Mouse (Mus musculus): ENCODE data around the gene Hbs1l. TPM values are rescaled to one million over a fixed set of nuclear protein-coding genes. Genes with fewer than 3 reads are reported as not detected.

Gene Hbs1l
- polyA plus RNA-seq, 1 experiment from 2014 or later, result 62.1 TPM

DNA sequence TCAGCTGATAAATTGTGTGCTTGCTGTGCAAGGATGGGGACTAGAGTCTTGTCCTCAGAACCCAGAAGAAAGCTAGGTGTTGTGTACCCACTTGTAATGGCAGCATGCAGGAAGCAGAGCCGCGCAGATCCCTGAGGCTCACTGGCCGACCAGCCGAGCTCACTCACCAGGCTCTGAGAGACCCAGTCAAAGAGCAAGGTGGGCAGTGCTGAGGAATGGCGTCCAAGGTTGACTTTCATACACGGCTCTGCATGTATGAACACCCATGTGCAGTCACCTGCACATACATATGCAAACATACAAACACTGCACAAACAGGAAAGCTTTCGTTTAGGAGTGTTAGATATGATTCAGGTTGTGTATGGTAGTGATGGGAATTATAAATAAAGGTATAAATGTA lies 69.2 kb downstream of the Hbs1l start:
- H3K36me3 ChIP-seq (ENCODE audit: insufficient read depth, low read length), result peaks cover 32% of the 10 kb centered on the region
- H3K9me3 ChIP-seq (replicated peaks; ENCODE audit: low read length), result no peaks in the 10 kb centered on the region
- no peak overlapping the region for H3K9ac ChIP-seq (ENCODE audit: low read depth, low read length)
- no peak overlapping the region for H3K4me2 ChIP-seq (ENCODE audit: low read length)
- ATAC-seq (replicated peaks; ENCODE audit: low FRiP score, low read depth) (no peak), DNase-seq (ENCODE audit: low spot score) (no peak)
- H3K4me1 ChIP-seq (replicated peaks; ENCODE audit: insufficient read depth, low read length), result no peaks in the 10 kb centered on the region
- no peaks in the 10 kb centered on the region for H3K27me3 ChIP-seq (ENCODE audit: insufficient read depth, low read length)
- WGBS, result 91% methylated on average over 7 of the region's 7 CpGs
- no peak overlapping the region for H3K4me3 ChIP-seq (replicated peaks; ENCODE audit: low read depth, low read length)
- H3K27ac ChIP-seq, result no peak overlapping the region
- TF ChIP-seq CTCF (IDR thresholded peaks at IDR 0.05; ENCODE audit: low read depth), result no peak

DNA sequence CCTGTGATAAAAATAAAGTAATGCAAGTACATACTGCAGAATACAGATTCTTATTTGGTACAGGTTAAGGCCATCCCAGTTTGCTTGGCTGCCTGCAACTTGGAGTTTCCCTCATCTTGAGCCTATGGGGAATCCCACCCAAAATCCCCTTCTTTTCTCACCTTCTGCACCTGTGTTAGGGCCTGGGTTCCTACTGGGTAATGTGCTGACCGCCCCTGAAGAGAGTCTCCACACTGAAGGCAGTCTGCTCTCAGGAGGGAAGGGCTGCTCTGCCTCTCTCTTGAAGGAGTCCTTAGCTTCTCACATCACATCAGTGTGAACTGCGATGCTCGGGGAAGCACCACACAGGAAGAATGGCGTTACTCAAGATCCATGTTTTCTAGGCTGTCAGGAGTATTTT lies 70.1 kb downstream of the Hbs1l start:
- 76% methylated on average over 4 of the region's 4 CpGs for WGBS
- TF ChIP-seq CTCF (IDR thresholded peaks at IDR 0.05; ENCODE audit: low read depth), result no peak

DNA sequence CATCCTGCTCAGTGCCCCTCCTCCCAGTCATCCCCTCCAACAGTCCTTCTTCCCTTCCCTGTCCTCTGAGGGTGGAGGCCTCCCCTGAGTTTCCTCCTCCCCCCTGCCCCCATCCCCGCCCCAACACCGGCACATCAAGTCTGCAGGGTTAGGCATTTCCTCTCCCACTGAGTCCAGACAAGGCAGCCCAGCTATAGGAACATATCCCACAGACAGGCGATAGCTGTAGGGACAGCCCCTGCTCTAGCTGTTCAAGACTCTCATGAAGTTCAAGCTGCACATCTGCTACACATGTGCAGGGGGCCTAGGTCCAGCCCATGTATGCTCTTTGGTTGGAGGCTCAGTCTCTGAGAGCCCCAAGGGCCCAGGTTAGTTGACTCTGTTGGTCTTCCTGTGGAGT lies 70.7 kb downstream of the Hbs1l start:
- no peaks in the 10 kb centered on the region for H3K4me1 ChIP-seq (replicated peaks; ENCODE audit: insufficient read depth, low read length)
- no peaks in the 10 kb centered on the region for H3K27me3 ChIP-seq (ENCODE audit: insufficient read depth, low read length)
- no peak overlapping the region for H3K27ac ChIP-seq
- 52% methylated on average over 3 of the region's 3 CpGs for WGBS
- no peak overlapping the region for H3K9ac ChIP-seq (ENCODE audit: low read depth, low read length)
- ATAC-seq (replicated peaks; ENCODE audit: low FRiP score, low read depth) (no peak), DNase-seq (ENCODE audit: low spot score) (no peak)
- H3K4me2 ChIP-seq (ENCODE audit: low read length), result no peak overlapping the region
- no peak for TF ChIP-seq CTCF (IDR thresholded peaks at IDR 0.05; ENCODE audit: low read depth)
- no peaks in the 10 kb centered on the region for H3K9me3 ChIP-seq (replicated peaks; ENCODE audit: low read length)
- peaks cover 32% of the 10 kb centered on the region for H3K36me3 ChIP-seq (ENCODE audit: insufficient read depth, low read length)
- no peak overlapping the region for H3K4me3 ChIP-seq (replicated peaks; ENCODE audit: low read depth, low read length)

More for the DNA sequence above, 70.1 kb downstream of the Hbs1l start:
- ATAC-seq (replicated peaks; ENCODE audit: low FRiP score, low read depth) (no peak), DNase-seq (ENCODE audit: low spot score) (no peak)
- H3K4me2 ChIP-seq (ENCODE audit: low read length), result no peak overlapping the region
- H3K9me3 ChIP-seq (replicated peaks; ENCODE audit: low read length), result no peaks in the 10 kb centered on the region
- peaks cover 32% of the 10 kb centered on the region for H3K36me3 ChIP-seq (ENCODE audit: insufficient read depth, low read length)
- H3K27ac ChIP-seq, result no peak overlapping the region
- no peaks in the 10 kb centered on the region for H3K27me3 ChIP-seq (ENCODE audit: insufficient read depth, low read length)
- no peaks in the 10 kb centered on the region for H3K4me1 ChIP-seq (replicated peaks; ENCODE audit: insufficient read depth, low read length)
- no peak overlapping the region for H3K4me3 ChIP-seq (replicated peaks; ENCODE audit: low read depth, low read length)
- H3K9ac ChIP-seq (ENCODE audit: low read depth, low read length), result no peak overlapping the region

DNA sequence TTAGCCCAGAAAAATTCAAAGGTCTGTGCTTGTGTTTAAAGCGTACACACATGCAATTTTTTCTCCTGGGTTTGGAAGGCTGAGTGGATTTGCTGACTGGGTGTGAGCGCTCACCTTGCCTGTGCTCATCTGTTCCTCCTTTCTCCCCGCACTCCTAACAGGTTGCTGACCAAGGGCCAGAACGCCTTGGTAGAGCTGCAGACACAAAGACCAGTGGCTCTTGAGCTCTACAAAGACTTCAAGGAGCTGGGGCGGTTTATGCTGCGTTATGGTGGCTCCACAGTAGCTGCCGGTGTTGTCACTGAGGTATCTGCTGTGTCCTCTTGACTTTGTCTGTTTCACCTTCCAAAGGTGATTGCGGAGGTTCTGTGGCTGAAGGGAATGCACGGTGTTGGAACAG lies 71.7 kb downstream of the Hbs1l start:
- H3K9me3 ChIP-seq (replicated peaks; ENCODE audit: low read length), result no peaks in the 10 kb centered on the region
- H3K4me2 ChIP-seq (ENCODE audit: low read length), result no peak overlapping the region
- no peaks in the 10 kb centered on the region for H3K4me1 ChIP-seq (replicated peaks; ENCODE audit: insufficient read depth, low read length)
- H3K4me3 ChIP-seq (replicated peaks; ENCODE audit: low read depth, low read length), result no peak overlapping the region
- H3K36me3 ChIP-seq (ENCODE audit: insufficient read depth, low read length), result peaks cover 32% of the 10 kb centered on the region
- 91% methylated on average over 9 of the region's 9 CpGs for WGBS
- no peak for DNase-seq (ENCODE audit: low spot score)
- TF ChIP-seq CTCF (IDR thresholded peaks at IDR 0.05; ENCODE audit: low read depth), result no peak
- no peak overlapping the region for H3K9ac ChIP-seq (ENCODE audit: low read depth, low read length)
- no peak for ATAC-seq (replicated peaks; ENCODE audit: low FRiP score, low read depth)
- no peak overlapping the region for H3K27ac ChIP-seq
- no peaks in the 10 kb centered on the region for H3K27me3 ChIP-seq (ENCODE audit: insufficient read depth, low read length)

DNA sequence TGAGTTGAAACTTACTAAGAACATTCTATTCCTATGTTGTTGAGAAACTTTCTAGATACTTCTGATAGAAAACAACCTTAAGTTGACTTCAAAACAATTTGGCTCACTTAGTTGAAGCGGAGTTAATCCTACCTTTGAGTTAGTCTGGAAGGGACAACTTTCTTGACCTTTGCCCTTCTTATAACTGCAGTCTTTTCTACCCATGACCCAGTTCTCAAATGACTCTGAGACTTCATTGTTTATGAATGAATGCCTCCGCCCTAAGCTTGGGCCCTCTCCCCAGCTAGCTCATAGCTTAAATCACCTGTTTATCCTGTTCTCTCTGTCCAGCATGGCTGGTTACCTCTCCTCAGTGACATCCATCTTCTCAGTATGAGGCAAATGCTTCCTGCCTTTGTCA lies 73.8 kb downstream of the Hbs1l start:
- Histone ChIP-seq H3K27ac (no peak overlapping the region), H3K9me3 (replicated peaks; ENCODE audit: low read length) (no peaks in the 10 kb centered on the region), H3K4me2 (ENCODE audit: low read length) (no peak overlapping the region), H3K9ac (ENCODE audit: low read depth, low read length) (no peak overlapping the region), H3K4me3 (replicated peaks; ENCODE audit: low read depth, low read length) (no peak overlapping the region), H3K4me1 (replicated peaks; ENCODE audit: insufficient read depth, low read length) (no peaks in the 10 kb centered on the region), H3K27me3 (ENCODE audit: insufficient read depth, low read length) (no peaks in the 10 kb centered on the region), H3K36me3 (ENCODE audit: insufficient read depth, low read length) (peaks cover 21% of the 10 kb centered on the region)
- no peak for TF ChIP-seq CTCF (IDR thresholded peaks at IDR 0.05; ENCODE audit: low read depth)
- ATAC-seq (replicated peaks; ENCODE audit: low FRiP score, low read depth) (0 out of 2 replicates have a peak, but pooled peaks have one; percentile 29), DNase-seq (ENCODE audit: low spot score) (no peak)
- 94% methylated on average over 2 of the region's 2 CpGs for WGBS

DNA sequence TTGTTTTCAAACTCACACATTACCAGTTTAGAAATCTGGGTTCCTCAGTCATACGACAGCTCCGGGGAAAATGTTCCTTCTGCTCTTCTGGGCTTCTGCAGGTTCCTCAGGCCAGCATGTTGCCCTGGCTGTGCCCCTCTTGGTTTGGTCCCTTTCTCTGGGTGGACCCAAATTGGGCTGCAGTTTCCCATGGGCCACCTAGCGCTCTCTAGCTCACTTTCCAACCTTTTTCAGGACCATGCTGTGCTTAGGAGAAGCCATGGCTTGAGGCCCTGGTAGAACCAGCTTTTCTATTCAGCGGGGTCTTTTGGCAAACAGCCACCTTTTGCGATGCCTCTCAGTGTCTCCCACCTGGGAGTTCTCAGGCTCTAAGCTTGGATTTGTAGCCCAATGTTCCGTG lies 76.5 kb downstream of the Hbs1l start:
- no peaks in the 10 kb centered on the region for H3K27me3 ChIP-seq (ENCODE audit: insufficient read depth, low read length)
- H3K27ac ChIP-seq, result no peak overlapping the region
- H3K9ac ChIP-seq (ENCODE audit: low read depth, low read length), result no peak overlapping the region
- DNase-seq (ENCODE audit: low spot score) (no peak), ATAC-seq (replicated peaks; ENCODE audit: low FRiP score, low read depth) (no peak)
- no peak for TF ChIP-seq CTCF (IDR thresholded peaks at IDR 0.05; ENCODE audit: low read depth)
- H3K36me3 ChIP-seq (ENCODE audit: insufficient read depth, low read length), result peaks cover 8% of the 10 kb centered on the region
- H3K4me2 ChIP-seq (ENCODE audit: low read length), result no peak overlapping the region
- H3K9me3 ChIP-seq (replicated peaks; ENCODE audit: low read length), result no peaks in the 10 kb centered on the region
- 95% methylated on average over 6 of the region's 6 CpGs for WGBS
- H3K4me3 ChIP-seq (replicated peaks; ENCODE audit: low read depth, low read length), result no peak overlapping the region
- no peaks in the 10 kb centered on the region for H3K4me1 ChIP-seq (replicated peaks; ENCODE audit: insufficient read depth, low read length)

Data from kidney, postnatal 0 days (tissue).